Mouse (Mus musculus): ENCODE results near the gene Zswim3.
"Not testable (repeated sequence)": the region's sequence is repeated elsewhere in the genome, so short reads cannot be mapped to it uniquely, and the experiment has no call there.

The Zswim3 gene

DNA sequence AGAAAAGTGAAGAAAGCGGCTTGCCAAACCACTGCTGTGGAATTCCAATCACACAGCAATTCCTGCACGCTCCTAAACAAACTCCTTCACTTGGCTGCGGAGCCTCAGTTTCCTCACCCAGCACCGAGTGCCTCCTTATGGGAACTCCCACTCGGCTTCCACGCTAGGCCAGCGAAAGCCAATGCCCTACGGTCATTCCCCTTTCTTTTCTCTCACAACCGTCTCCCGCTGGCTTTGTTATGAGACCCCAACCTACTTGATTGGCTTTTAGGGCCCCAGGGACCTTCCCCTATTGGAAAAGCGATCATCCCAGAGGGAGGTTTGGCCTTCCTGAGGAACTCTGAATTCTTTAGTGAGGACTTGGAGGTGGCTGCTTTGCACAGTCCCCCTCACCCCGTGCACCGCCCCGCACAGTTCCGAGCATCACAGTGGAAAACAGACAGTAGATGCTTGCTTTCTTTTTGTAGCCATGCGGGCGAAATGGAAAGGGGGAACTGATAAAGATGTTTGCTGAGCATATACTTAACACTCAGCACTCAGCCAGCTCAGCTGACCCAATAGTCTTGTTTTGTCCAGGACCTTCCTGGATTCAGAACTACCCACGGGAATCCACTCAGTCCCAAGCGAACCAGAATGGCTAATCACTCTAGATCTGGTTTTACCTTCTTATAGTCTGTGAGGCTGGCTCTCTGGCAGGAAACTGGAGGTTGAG, 53.1 kb downstream of the Zswim3 start:
- H3K4me3 ChIP-seq (replicated peaks; ENCODE audit: low read length) = peak overlapping the region; percentile 91
- H3K9me3 ChIP-seq (ENCODE audit: low read length) = no peaks in the 10 kb centered on the region
- H3K27me3 ChIP-seq (ENCODE audit: insufficient read depth, low read length) = no peaks in the 10 kb centered on the region
- H3K36me3 ChIP-seq (ENCODE audit: insufficient read depth, low read length) = peaks cover 26% of the 10 kb centered on the region
- TF ChIP-seq POU5F1 (IDR thresholded peaks at IDR 0.05; ENCODE audit: borderline replicate concordance, low read length) (no peak), NANOG (IDR thresholded peaks at IDR 0.05; ENCODE audit: borderline replicate concordance, low read length) (peak; percentile 41; the same call in 1 of the 2 replicates)
- peaks cover 84% of the 10 kb centered on the region for H3K4me1 ChIP-seq (replicated peaks; ENCODE audit: low read depth, low read length)

DNA sequence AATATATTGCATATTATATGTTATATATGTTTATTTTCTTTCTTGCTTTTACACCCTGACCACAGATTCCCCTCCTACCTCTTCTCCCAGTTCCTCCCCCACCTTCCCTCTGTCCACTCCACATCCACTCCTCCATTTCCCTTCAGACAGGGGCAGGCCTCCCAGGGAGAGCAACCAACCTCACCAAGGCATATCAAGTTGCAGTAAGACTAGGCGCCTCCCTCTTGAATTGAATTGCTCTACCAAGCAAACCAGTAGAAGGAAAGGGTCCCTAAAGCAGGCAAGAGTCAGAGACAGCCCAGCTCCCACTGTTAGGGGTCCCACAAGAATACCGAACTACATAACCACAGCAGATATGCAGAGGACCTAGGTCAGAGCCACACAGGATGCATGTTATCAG, 54.3 kb downstream of the Zswim3 start:
- Histone ChIP-seq H3K27me3 (ENCODE audit: insufficient read depth, low read length) (no peaks in the 10 kb centered on the region), H3K4me1 (replicated peaks; ENCODE audit: low read depth, low read length) (peaks cover 79% of the 10 kb centered on the region), H3K9me3 (ENCODE audit: low read length) (peaks cover 4% of the 10 kb centered on the region), H3K36me3 (ENCODE audit: insufficient read depth, low read length) (peaks cover 14% of the 10 kb centered on the region), H3K4me3 (replicated peaks; ENCODE audit: low read length) (peak overlapping the region; percentile 60)
- no peak for TF ChIP-seq NANOG (IDR thresholded peaks at IDR 0.05; ENCODE audit: borderline replicate concordance, low read length)
- TF ChIP-seq CTCF (conservative IDR thresholded peaks at IDR 0.05; ENCODE audit: low read length) = no peak
- TF ChIP-seq POU5F1 (IDR thresholded peaks at IDR 0.05; ENCODE audit: borderline replicate concordance, low read length) = no peak

- peaks cover 7% of the 10 kb centered on the region for H3K36me3 ChIP-seq (ENCODE audit: insufficient read depth, low read length)
- H3K4me1 ChIP-seq (replicated peaks; ENCODE audit: low read depth, low read length) = peaks cover 79% of the 10 kb centered on the region
- H3K27me3 ChIP-seq (ENCODE audit: insufficient read depth, low read length) = no peaks in the 10 kb centered on the region
- peak overlapping the region; percentile 60 for H3K4me3 ChIP-seq (replicated peaks; ENCODE audit: low read length)
- TF ChIP-seq CTCF (conservative IDR thresholded peaks at IDR 0.05; ENCODE audit: low read length) = no peak
- no peak for TF ChIP-seq NANOG (IDR thresholded peaks at IDR 0.05; ENCODE audit: borderline replicate concordance, low read length)
- no peak for TF ChIP-seq POU5F1 (IDR thresholded peaks at IDR 0.05; ENCODE audit: borderline replicate concordance, low read length)
- H3K9me3 ChIP-seq (ENCODE audit: low read length) = peaks cover 4% of the 10 kb centered on the region
Measured at GRCm38 (mm10) chr2:164859640-164860432, 54.9 kb downstream of the Zswim3 start.

GRCm38 (mm10) chr2:164861094-164861493, 56.2 kb downstream of the Zswim3 start:
- Histone ChIP-seq H3K27me3 (ENCODE audit: insufficient read depth, low read length) (no peaks in the 10 kb centered on the region), H3K36me3 (ENCODE audit: insufficient read depth, low read length) (no peaks in the 10 kb centered on the region), H3K4me1 (replicated peaks; ENCODE audit: low read depth, low read length) (peaks cover 77% of the 10 kb centered on the region), H3K9me3 (ENCODE audit: low read length) (peaks cover 4% of the 10 kb centered on the region), H3K4me3 (replicated peaks; ENCODE audit: low read length) (0 out of 2 replicates have a peak overlapping the region, but pooled peaks have one; percentile 52)
- no peak for TF ChIP-seq CTCF (conservative IDR thresholded peaks at IDR 0.05; ENCODE audit: low read length)
- TF ChIP-seq POU5F1 (IDR thresholded peaks at IDR 0.05; ENCODE audit: borderline replicate concordance, low read length) = no peak
- no peak for TF ChIP-seq NANOG (IDR thresholded peaks at IDR 0.05; ENCODE audit: borderline replicate concordance, low read length)

GRCm38 (mm10) chr2:164862179-164862861, 57.4 kb downstream of the Zswim3 start:
- no peaks in the 10 kb centered on the region for H3K27me3 ChIP-seq (ENCODE audit: insufficient read depth, low read length)
- no peak for TF ChIP-seq POU5F1 (IDR thresholded peaks at IDR 0.05; ENCODE audit: borderline replicate concordance, low read length)

GRCm38 (mm10) chr2:164863411-164863810, 58.5 kb downstream of the Zswim3 start:
- not testable (repeated sequence) for H3K27me3 ChIP-seq (ENCODE audit: insufficient read depth, low read length); H3K36me3 ChIP-seq (ENCODE audit: insufficient read depth, low read length); H3K4me3 ChIP-seq (replicated peaks; ENCODE audit: low read length); H3K9me3 ChIP-seq (ENCODE audit: low read length)
- peaks cover 85% of the 10 kb centered on the region for H3K4me1 ChIP-seq (replicated peaks; ENCODE audit: low read depth, low read length)

More at GRCm38 (mm10) chr2:164862179-164862861, 57.4 kb downstream of the Zswim3 start:
- Histone ChIP-seq H3K4me1 (replicated peaks; ENCODE audit: low read depth, low read length) (peaks cover 84% of the 10 kb centered on the region), H3K9me3 (ENCODE audit: low read length) (peaks cover 4% of the 10 kb centered on the region), H3K4me3 (replicated peaks; ENCODE audit: low read length) (peak overlapping the region; percentile 52), H3K36me3 (ENCODE audit: insufficient read depth, low read length) (no peaks in the 10 kb centered on the region)

GRCm38 (mm10) chr2:164864593-164864992, 59.7 kb downstream of the Zswim3 start:
- H3K27me3 ChIP-seq (ENCODE audit: insufficient read depth, low read length) = no peaks in the 10 kb centered on the region
- peaks cover 8% of the 10 kb centered on the region for H3K9me3 ChIP-seq (ENCODE audit: low read length)
- H3K4me1 ChIP-seq (replicated peaks; ENCODE audit: low read depth, low read length) = peaks cover 86% of the 10 kb centered on the region
- TF ChIP-seq CTCF (conservative IDR thresholded peaks at IDR 0.05; ENCODE audit: low read length) = no peak
- H3K4me3 ChIP-seq (replicated peaks; ENCODE audit: low read length) = no peak overlapping the region
- H3K36me3 ChIP-seq (ENCODE audit: insufficient read depth, low read length) = no peaks in the 10 kb centered on the region

DNA sequence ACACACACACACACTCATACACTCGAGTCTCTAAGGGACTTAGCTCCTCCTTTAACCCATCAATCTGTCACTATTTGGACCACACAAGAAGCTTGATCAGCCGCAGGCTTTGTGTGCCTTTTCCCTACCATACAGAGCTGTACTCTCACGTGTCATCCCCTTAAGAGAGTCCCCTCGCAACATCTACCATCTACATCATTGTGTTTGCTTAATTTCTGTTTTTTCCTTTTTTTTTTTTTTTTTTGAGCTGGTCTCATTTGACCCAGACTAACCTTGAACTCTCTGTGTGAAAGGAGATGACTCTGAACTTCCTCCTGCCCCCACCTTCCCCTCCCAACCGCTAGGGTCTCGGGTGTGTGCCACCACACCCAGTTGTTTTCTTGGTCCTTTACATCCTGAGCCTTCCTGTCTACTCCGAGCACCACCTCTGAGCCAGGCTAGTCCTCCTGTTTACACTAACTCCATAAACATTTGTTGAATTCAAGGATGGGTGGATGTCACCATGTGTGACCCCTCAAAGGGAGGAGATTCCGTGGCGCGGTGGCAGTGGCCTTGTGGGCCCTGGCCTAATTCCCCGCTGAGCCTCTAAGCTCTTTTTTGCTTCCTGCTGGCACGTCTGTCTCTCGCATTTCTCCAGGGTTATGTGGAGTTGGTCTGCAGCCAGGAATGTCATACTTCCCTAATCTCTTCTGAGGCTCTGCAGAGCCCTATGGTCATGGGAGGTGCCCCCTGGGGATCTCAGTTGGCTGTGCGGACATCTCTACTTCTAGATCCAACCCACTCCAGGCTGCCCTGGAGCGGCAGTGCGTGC, 62.0 kb downstream of the Zswim3 start:
- H3K27me3 ChIP-seq (ENCODE audit: insufficient read depth, low read length) = no peaks in the 10 kb centered on the region
- H3K9me3 ChIP-seq (ENCODE audit: low read length) = peaks cover 8% of the 10 kb centered on the region
- H3K36me3 ChIP-seq (ENCODE audit: insufficient read depth, low read length) = no peaks in the 10 kb centered on the region
- peak overlapping the region; percentile 62 for H3K4me3 ChIP-seq (replicated peaks; ENCODE audit: low read length)
- peak; percentile 47; the same call in 1 of the 2 replicates for TF ChIP-seq NANOG (IDR thresholded peaks at IDR 0.05; ENCODE audit: borderline replicate concordance, low read length)
- TF ChIP-seq CTCF (conservative IDR thresholded peaks at IDR 0.05; ENCODE audit: low read length) = no peak
- peaks cover 80% of the 10 kb centered on the region for H3K4me1 ChIP-seq (replicated peaks; ENCODE audit: low read depth, low read length)
